8 mouse cellular contexts compared by ENCODE assay signal in the genomic region with DNA sequence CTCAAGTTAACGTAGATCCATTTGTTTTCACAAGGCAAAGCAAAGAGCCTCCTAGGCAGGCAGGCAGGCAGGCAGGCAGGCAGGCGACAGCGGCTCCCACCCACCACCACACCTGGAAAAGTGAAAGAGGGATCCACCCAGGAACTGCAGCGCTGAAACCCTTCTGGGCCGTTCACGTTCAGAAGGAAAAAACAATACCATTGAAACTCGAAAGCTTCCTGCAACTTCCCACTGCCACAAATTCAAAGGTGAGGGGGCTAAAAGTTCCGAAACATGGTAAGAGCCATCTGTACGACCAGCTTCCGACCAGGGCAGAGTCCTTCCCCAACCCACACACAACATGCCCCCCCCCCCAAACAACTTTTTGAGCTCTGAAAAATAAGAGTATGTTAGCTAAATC. TPM values are rescaled to one million over a fixed set of nuclear protein-coding genes. Genes with fewer than 3 reads are reported as not detected.
A peak's percentile ranks its signal among the peaks of the same experiment; 100 is the strongest.
DNase-seq lines count a peak whose midpoint lies in the region; ATAC-seq and TF ChIP-seq lines count a peak whose summit lies in the region.

No protein-coding gene starts in this region.

- no peak for TF ChIP-seq CTCF in testis, adult 2 months (IDR thresholded peaks at IDR 0.05; ENCODE audit: control insufficient read depth, insufficient read depth, insufficient replicate concordance, low read depth, low read length)
- TF ChIP-seq CTCF in liver, embryonic 14.5 days (IDR thresholded peaks at IDR 0.05; ENCODE audit: low read depth), result no peak

- DNase-seq in testis, postnatal 10 days (ENCODE audit: low spot score), result no peak
- DNase-seq in liver, embryonic 14.5 days (ENCODE audit: low read depth in 3 of 3, low spot score in 3 of 3), result no peak
- no peak for DNase-seq in right cerebral cortex, adult 2 months (ENCODE audit: low spot score in 2 of 2)
- DNase-seq in urinary bladder, adult 2 months (ENCODE audit: low spot score), result no peak

- H3K4me3 ChIP-seq in testis, adult 2 months (ENCODE audit: control insufficient read depth, low read depth, low read length), result peak overlapping the region; percentile 69
- H3K4me3 ChIP-seq in embryonic facial prominence, embryonic 12.5 days, result peak overlapping the region; percentile 67
- peak overlapping the region; percentile 69 for H3K4me3 ChIP-seq in hindbrain, embryonic 12.5 days
- H3K4me3 ChIP-seq in liver, embryonic 14.5 days (ENCODE audit: insufficient read depth in 1 of 2, low read depth in 2 of 2, low read length in 2 of 2), result peak overlapping the region; percentile 84 to 100
- peak overlapping the region; percentile 63 for H3K4me3 ChIP-seq in stomach, embryonic 14.5 days (ENCODE audit: low read depth, low read length)

- H3K27ac ChIP-seq in testis, adult 2 months (ENCODE audit: control insufficient read depth, insufficient read depth, low read depth, low read length), result peak overlapping the region; percentile 77
- peak overlapping the region; percentile 96 for H3K27ac ChIP-seq in embryonic facial prominence, embryonic 12.5 days
- H3K27ac ChIP-seq in hindbrain, embryonic 12.5 days, result peak overlapping the region; percentile 35
- peak overlapping the region; percentile 9; the same call in 1 of the 2 replicates for H3K27ac ChIP-seq in liver, embryonic 14.5 days
- peak overlapping the region; percentile 97 for H3K27ac ChIP-seq in stomach, embryonic 14.5 days (ENCODE audit: low read length)

- no peaks in the 10 kb centered on the region for H3K36me3 ChIP-seq in testis, adult 2 months (ENCODE audit: control insufficient read depth, insufficient read depth, low read length)
- no peaks in the 10 kb centered on the region for H3K36me3 ChIP-seq in embryonic facial prominence, embryonic 12.5 days
- no peaks in the 10 kb centered on the region for H3K36me3 ChIP-seq in hindbrain, embryonic 12.5 days
- H3K36me3 ChIP-seq in liver, embryonic 14.5 days (replicated peaks; ENCODE audit: control insufficient read depth, insufficient read depth, low read depth), result no peaks in the 10 kb centered on the region
- no peaks in the 10 kb centered on the region for H3K36me3 ChIP-seq in stomach, embryonic 14.5 days (ENCODE audit: control insufficient read depth, insufficient read depth, low read length)

- 0% methylated on average over 10 of the region's 10 CpGs for WGBS in embryonic facial prominence, embryonic 12.5 days
- 0% methylated on average over 10 of the region's 10 CpGs for WGBS in hindbrain, embryonic 12.5 days
- under 1% methylated on average over 10 of the region's 10 CpGs for WGBS in liver, embryonic 14.5 days (ENCODE audit: insufficient replicate concordance)
- WGBS in stomach, embryonic 14.5 days, result under 1% methylated on average over 10 of the region's 10 CpGs

- TF ChIP-seq EP300 in liver, embryonic 14.5 days (IDR thresholded peaks at IDR 0.05; ENCODE audit: low read depth), result no peak

- H3K27me3 ChIP-seq in testis, adult 2 months (ENCODE audit: control insufficient read depth, insufficient read depth, low read length), result no peaks in the 10 kb centered on the region
- H3K27me3 ChIP-seq in embryonic facial prominence, embryonic 12.5 days, result no peaks in the 10 kb centered on the region
- H3K27me3 ChIP-seq in hindbrain, embryonic 12.5 days, result no peaks in the 10 kb centered on the region
- H3K27me3 ChIP-seq in liver, embryonic 14.5 days (ENCODE audit: control insufficient read depth, insufficient read depth, low read length), result no peaks in the 10 kb centered on the region
- no peaks in the 10 kb centered on the region for H3K27me3 ChIP-seq in stomach, embryonic 14.5 days (ENCODE audit: control insufficient read depth, insufficient read depth, low read length)

- no peaks in the 10 kb centered on the region for H3K9me3 ChIP-seq in embryonic facial prominence, embryonic 12.5 days
- H3K9me3 ChIP-seq in hindbrain, embryonic 12.5 days (replicated peaks), result no peaks in the 10 kb centered on the region
- H3K9me3 ChIP-seq in liver, embryonic 14.5 days (ENCODE audit: control insufficient read depth, low read length), result no peaks in the 10 kb centered on the region
- H3K9me3 ChIP-seq in stomach, embryonic 14.5 days (ENCODE audit: control insufficient read depth, low read depth, low read length), result no peaks in the 10 kb centered on the region

- peaks cover 6% of the 10 kb centered on the region for H3K4me1 ChIP-seq in testis, adult 2 months (ENCODE audit: control insufficient read depth, insufficient read depth, low read length)
- 0 out of 2 replicates have a peak, but pooled peaks cover 8% of the 10 kb centered on the region for H3K4me1 ChIP-seq in embryonic facial prominence, embryonic 12.5 days
- peaks cover 19% of the 10 kb centered on the region for H3K4me1 ChIP-seq in hindbrain, embryonic 12.5 days
- peaks cover 6 to 8% of the 10 kb centered on the region in 2 experiments; a peak in 1 of 4 replicates for H3K4me1 ChIP-seq in liver, embryonic 14.5 days (replicated peaks; ENCODE audit: control insufficient read depth in 2 of 2, insufficient read depth in 2 of 2, low read length in 1 of 2)
- H3K4me1 ChIP-seq in stomach, embryonic 14.5 days (ENCODE audit: control insufficient read depth, insufficient read depth, low read length), result peaks cover 7% of the 10 kb centered on the region; the same call in 1 of the 2 replicates

- H3K9ac ChIP-seq in embryonic facial prominence, embryonic 12.5 days, result peak overlapping the region; percentile 85
- H3K9ac ChIP-seq in hindbrain, embryonic 12.5 days, result peak overlapping the region; percentile 89
- H3K9ac ChIP-seq in liver, embryonic 14.5 days (replicated peaks), result peak overlapping the region; percentile 94
- peak overlapping the region; percentile 71 for H3K9ac ChIP-seq in stomach, embryonic 14.5 days (replicated peaks; ENCODE audit: low read depth, low read length)

- ATAC-seq in embryonic facial prominence, embryonic 12.5 days (ENCODE audit: insufficient number of reproducible peaks, insufficient read depth, low FRiP score, low TSS enrichment), result no peak
- no peak for ATAC-seq in hindbrain, embryonic 12.5 days (ENCODE audit: low FRiP score)
- peak; percentile 54; the same call in 1 of the 2 replicates for ATAC-seq in liver, embryonic 14.5 days (ENCODE audit: insufficient read depth)
- no peak for ATAC-seq in stomach, embryonic 14.5 days (ENCODE audit: insufficient number of reproducible peaks, insufficient read depth, low FRiP score, low read depth)

- no peak for TF ChIP-seq POLR2A in testis, adult 2 months (IDR thresholded peaks at IDR 0.05; ENCODE audit: control insufficient read depth, low read depth, low read length)

- H3K4me2 ChIP-seq in embryonic facial prominence, embryonic 12.5 days (replicated peaks), result peak overlapping the region; percentile 83
- H3K4me2 ChIP-seq in hindbrain, embryonic 12.5 days (replicated peaks), result peak overlapping the region; percentile 84
- peak overlapping the region; percentile 80 for H3K4me2 ChIP-seq in liver, embryonic 14.5 days (ENCODE audit: low read depth)
- peak overlapping the region; percentile 74 for H3K4me2 ChIP-seq in stomach, embryonic 14.5 days (replicated peaks; ENCODE audit: low read depth, low read length)

RNA-seq across cellular contexts. Expression of gene Ctnnd1, which starts 0.9 kb away (rescaled TPM):
- 19.9 and 24.3 TPM in 2 replicates for polyA plus RNA-seq in testis, adult 2 months (2012; rRNA removed)
- polyA plus RNA-seq in embryonic facial prominence, embryonic 12.5 days (2016; fragmentation: Nextera tagmentation; extraction: Ambion mirVana), result 45.5 and 49.0 TPM in 2 replicates
- polyA plus RNA-seq in hindbrain, embryonic 12.5 days (2016; fragmentation: Nextera tagmentation; extraction: Ambion mirVana), result 52.8 and 62.7 TPM in 2 replicates
- 14.6 and 16.0 TPM in 2 replicates for polyA plus RNA-seq in liver, embryonic 14.5 days (2012; rRNA removed)
- polyA plus RNA-seq in liver, embryonic 14.5 days (2014; fragmentation: Nextera tagmentation; extraction: Ambion mirVana), result 8.5 and 9.8 TPM in 2 replicates
- polyA plus RNA-seq in stomach, embryonic 14.5 days (2014; fragmentation: Nextera tagmentation; extraction: Ambion mirVana), result 63.5 and 68.2 TPM in 2 replicates
- polyA plus RNA-seq in urinary bladder, adult 2 months (2012; rRNA removed), result 85.0 and 89.4 TPM in 2 replicates

RNA-seq across cellular contexts. Expression of gene Btbd18, which starts 9.2 kb away (rescaled TPM):
- 4.1 and 4.2 TPM in 2 replicates for polyA plus RNA-seq in testis, adult 2 months (2012; rRNA removed)
- 0.36 and 0.47 TPM in 2 replicates for polyA plus RNA-seq in embryonic facial prominence, embryonic 12.5 days (2016; fragmentation: Nextera tagmentation; extraction: Ambion mirVana)
- 0.32 and 0.48 TPM in 2 replicates for polyA plus RNA-seq in hindbrain, embryonic 12.5 days (2016; fragmentation: Nextera tagmentation; extraction: Ambion mirVana)
- not detected in 2 replicates for polyA plus RNA-seq in liver, embryonic 14.5 days (2012; rRNA removed)
- polyA plus RNA-seq in liver, embryonic 14.5 days (2014; fragmentation: Nextera tagmentation; extraction: Ambion mirVana), result 0.05 TPM in 1 of 2 replicates, not detected in the other
- 0.39 and 0.45 TPM in 2 replicates for polyA plus RNA-seq in stomach, embryonic 14.5 days (2014; fragmentation: Nextera tagmentation; extraction: Ambion mirVana)
- not detected in 2 replicates for polyA plus RNA-seq in urinary bladder, adult 2 months (2012; rRNA removed)

RNA-seq across cellular contexts. Expression of gene Selenoh, which starts 20.9 kb away (rescaled TPM):
- 13.5 and 16.3 TPM in 2 replicates for polyA plus RNA-seq in testis, adult 2 months (2012; rRNA removed)
- 348 and 377 TPM in 2 replicates for polyA plus RNA-seq in embryonic facial prominence, embryonic 12.5 days (2016; fragmentation: Nextera tagmentation; extraction: Ambion mirVana)
- 281 and 304 TPM in 2 replicates for polyA plus RNA-seq in hindbrain, embryonic 12.5 days (2016; fragmentation: Nextera tagmentation; extraction: Ambion mirVana)
- 97.8 and 135 TPM in 2 replicates for polyA plus RNA-seq in liver, embryonic 14.5 days (2012; rRNA removed)
- polyA plus RNA-seq in liver, embryonic 14.5 days (2014; fragmentation: Nextera tagmentation; extraction: Ambion mirVana), result 115 TPM in 2 replicates
- 262 and 316 TPM in 2 replicates for polyA plus RNA-seq in stomach, embryonic 14.5 days (2014; fragmentation: Nextera tagmentation; extraction: Ambion mirVana)
- 46.1 and 59.1 TPM in 2 replicates for polyA plus RNA-seq in urinary bladder, adult 2 months (2012; rRNA removed)

RNA-seq across cellular contexts. Expression of gene Gm28635, which starts 28.2 kb away (rescaled TPM):
- polyA plus RNA-seq in testis, adult 2 months (2012; rRNA removed), result not detected in 2 replicates
- not detected in 2 replicates for polyA plus RNA-seq in embryonic facial prominence, embryonic 12.5 days (2016; fragmentation: Nextera tagmentation; extraction: Ambion mirVana)
- polyA plus RNA-seq in hindbrain, embryonic 12.5 days (2016; fragmentation: Nextera tagmentation; extraction: Ambion mirVana), result not detected in 2 replicates
- polyA plus RNA-seq in liver, embryonic 14.5 days (2012; rRNA removed), result 0.01 TPM in 1 of 2 replicates, not detected in the other
- not detected in 2 replicates for polyA plus RNA-seq in liver, embryonic 14.5 days (2014; fragmentation: Nextera tagmentation; extraction: Ambion mirVana)
- not detected in 2 replicates for polyA plus RNA-seq in stomach, embryonic 14.5 days (2014; fragmentation: Nextera tagmentation; extraction: Ambion mirVana)
- not detected in 2 replicates for polyA plus RNA-seq in urinary bladder, adult 2 months (2012; rRNA removed)

RNA-seq across cellular contexts. Expression of gene Med19, which starts 28.5 kb away (rescaled TPM):
- polyA plus RNA-seq in testis, adult 2 months (2012; rRNA removed), result 11.8 and 14.3 TPM in 2 replicates
- polyA plus RNA-seq in embryonic facial prominence, embryonic 12.5 days (2016; fragmentation: Nextera tagmentation; extraction: Ambion mirVana), result 38.0 and 40.7 TPM in 2 replicates
- polyA plus RNA-seq in hindbrain, embryonic 12.5 days (2016; fragmentation: Nextera tagmentation; extraction: Ambion mirVana), result 49.3 and 50.0 TPM in 2 replicates
- polyA plus RNA-seq in liver, embryonic 14.5 days (2012; rRNA removed), result 9.6 and 12.3 TPM in 2 replicates
- 22.4 and 23.4 TPM in 2 replicates for polyA plus RNA-seq in liver, embryonic 14.5 days (2014; fragmentation: Nextera tagmentation; extraction: Ambion mirVana)
- 38.3 and 38.6 TPM in 2 replicates for polyA plus RNA-seq in stomach, embryonic 14.5 days (2014; fragmentation: Nextera tagmentation; extraction: Ambion mirVana)
- 18.3 and 20.1 TPM in 2 replicates for polyA plus RNA-seq in urinary bladder, adult 2 months (2012; rRNA removed)

Comparison
In these comparisons a context has a peak if more than half of its experiments do, and no peak if none do; other contexts are left out.
1. H3K27ac ChIP-seq: peak in every context shown above with its lines; median percentile 97 in stomach, embryonic 14.5 days; 96 in embryonic facial prominence, embryonic 12.5 days; 77 in testis, adult 2 months; 35 in hindbrain, embryonic 12.5 days; 9 in liver, embryonic 14.5 days.